In the genomic region with DNA sequence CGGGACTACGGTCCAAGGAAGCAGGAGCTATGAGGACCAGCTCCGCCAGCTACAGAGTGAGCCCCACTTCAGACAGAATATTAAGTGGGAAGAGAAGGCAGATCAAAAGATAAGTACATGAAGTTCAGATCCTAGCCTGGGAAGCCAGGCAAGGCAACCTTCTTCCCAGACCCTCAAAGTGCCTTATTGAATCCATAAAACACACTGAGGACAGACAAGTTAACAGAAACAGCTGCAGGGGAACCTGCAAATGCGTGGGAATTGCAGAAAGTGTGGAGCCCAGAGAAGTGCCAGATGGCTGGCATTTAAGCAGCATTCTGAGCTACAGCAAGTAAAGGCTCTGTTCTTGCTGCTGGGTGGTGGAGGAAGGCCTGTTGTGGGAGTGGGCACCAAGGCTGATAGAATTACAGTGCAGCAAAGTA, we compare ENCODE assay signal across 10 mouse cellular contexts. TPM values are rescaled to one million over a fixed set of nuclear protein-coding genes. Genes with fewer than 3 reads are reported as not detected.
A peak's percentile ranks its signal among the peaks of the same experiment; 100 is the strongest.
DNase-seq lines count a peak whose midpoint lies in the region; ATAC-seq and TF ChIP-seq lines count a peak whose summit lies in the region.
"Had no signal": no experiment of that assay in that cellular context is flagged by ENCODE, and none has a peak within 500 bp of the region (broad histone marks: within the 10 kb centered on the region; RNA-seq: fewer than 3 reads in every experiment).

No protein-coding gene starts in this region.

- no peak for TF ChIP-seq CTCF in forebrain, postnatal 0 days (IDR thresholded peaks at IDR 0.05; ENCODE audit: low read depth)

- H3K9ac ChIP-seq in forebrain, postnatal 0 days = no peak overlapping the region

- no peaks in the 10 kb centered on the region for H3K36me3 ChIP-seq in forebrain, postnatal 0 days (ENCODE audit: insufficient read depth)

- peak; percentile 62 for ATAC-seq in forebrain, postnatal 0 days

- 27% methylated on average over 4 of the region's 4 CpGs for WGBS in forebrain, postnatal 0 days

- H3K9me3 ChIP-seq in forebrain, postnatal 0 days (ENCODE audit: low read length) = no peaks in the 10 kb centered on the region

- H3K27ac ChIP-seq in forebrain, postnatal 0 days (ENCODE audit: low read depth, low read length) = peak overlapping the region; percentile 66

- H3K4me2 ChIP-seq in forebrain, postnatal 0 days (ENCODE audit: low read depth) = no peak overlapping the region

- DNase-seq in layer of hippocampus, adult 11-12 months (ENCODE audit: low spot score) = peak; percentile 65
- no peak for DNase-seq in layer of hippocampus, adult 9-10 months (ENCODE audit: low spot score)
- DNase-seq in forebrain, postnatal 0 days = peak; percentile 37
- peak; percentile 30 to 81 for DNase-seq in left cerebral cortex, postnatal 10 days (ENCODE audit: extremely low spot score in 1 of 2, low spot score in 2 of 2)
- peak; percentile 38 for DNase-seq in right cerebral cortex, postnatal 14 days
- no peak for DNase-seq in heart, postnatal 36 days
- no peak for DNase-seq in kidney, postnatal 10 days
- no peak for DNase-seq in kidney, adult 9 months
- DNase-seq: adrenal gland, postnatal 25 days; lung, postnatal 4 days had no signal

- no peaks in the 10 kb centered on the region for H3K27me3 ChIP-seq in forebrain, postnatal 0 days (ENCODE audit: insufficient read depth, low read length)

- peaks cover 13% of the 10 kb centered on the region for H3K4me1 ChIP-seq in forebrain, postnatal 0 days (ENCODE audit: insufficient read depth)

- H3K4me3 ChIP-seq in forebrain, postnatal 0 days (ENCODE audit: low read depth, low read length) = no peak overlapping the region

- intact Hi-C loops in left cerebral cortex, postnatal 10 days (cut with DNase I) = no loop called here
- intact Hi-C loops in heart, postnatal 36 days (cut with DNase I) = no loop called here

RNA-seq across cellular contexts. Expression of gene Cpe, which starts 34.9 kb away (rescaled TPM):
- total RNA-seq in forebrain, postnatal 0 days (2014; rRNA removed) = 557 and 627 TPM in 2 replicates
- polyA plus RNA-seq in forebrain, postnatal 0 days (2015; fragmentation: Nextera tagmentation; extraction: Ambion mirVana) = 825 and 1,102 TPM in 2 replicates
- total RNA-seq in left cerebral cortex, postnatal 10 days (2021) = 1,000 to 10,000 TPM; 1,698 to 1,832 TPM
- total RNA-seq in heart, postnatal 36 days (2021) = 100 to 1,000 TPM; 267 to 294 TPM

Comparison
In these comparisons a context has a peak if more than half of its experiments do, and no peak if none do; other contexts are left out.
1. DNase-seq: peak in layer of hippocampus, adult 11-12 months (single experiment), forebrain, postnatal 0 days (single experiment), left cerebral cortex, postnatal 10 days (2 of 2) and right cerebral cortex, postnatal 14 days (single experiment); none in layer of hippocampus, adult 9-10 months (single experiment), heart, postnatal 36 days (0 of 2), kidney, postnatal 10 days (single experiment) and kidney, adult 9 months (single experiment).